Mouse (Mus musculus) kidney, postnatal 4 days (tissue): ENCODE measurements around the gene Itk.

Experiments
- DNase-seq, 2 experiments: peaks; one replicate each; pipeline ENCODE4 v3.0.0; 2021; ENCODE audit warnings: mixed read lengths in 2 of 2

Gene Itk

DNA sequence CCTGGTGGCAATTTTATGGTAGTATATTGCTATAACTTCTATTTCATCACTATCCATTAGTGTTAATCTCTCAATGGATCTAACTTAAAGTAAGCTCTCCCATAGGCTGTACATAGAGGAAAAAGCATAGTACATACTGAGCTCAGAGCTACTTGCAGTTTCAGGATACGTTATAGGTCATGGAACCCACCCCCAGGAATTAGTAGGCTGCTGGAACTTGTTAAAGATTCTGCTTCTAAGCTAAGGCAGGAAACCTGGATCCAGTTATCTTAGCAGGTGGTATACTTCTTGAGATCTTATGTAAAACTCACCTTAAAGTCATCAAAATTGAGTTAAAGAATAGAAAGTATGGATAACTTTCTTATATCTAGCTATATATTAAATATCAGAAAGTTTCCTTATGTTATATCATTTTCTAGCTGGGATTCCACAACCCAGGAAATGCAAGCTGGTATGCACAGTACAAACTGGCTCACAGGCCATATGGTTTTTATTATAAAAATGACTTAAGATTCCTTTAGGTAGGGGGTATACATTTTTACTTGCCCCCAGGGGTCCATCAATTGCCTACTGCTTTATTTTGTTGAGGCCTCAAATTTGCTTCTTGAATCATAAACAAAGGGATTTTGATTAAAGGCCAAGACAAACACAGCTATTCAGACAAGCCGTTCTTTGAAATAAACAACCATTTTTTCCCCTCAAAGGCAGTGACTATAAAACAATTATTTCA lies 39.5 kb downstream of the Itk start:
- DNase-seq, result no peak

- DNase-seq, result no peak
These were observed 40.9 kb downstream of the Itk start for GRCm38 (mm10) chr11:46348416-46348815.

GRCm38 (mm10) chr11:46347756-46348155 lies 41.6 kb downstream of the Itk start:
- DNase-seq, result no peak

GRCm38 (mm10) chr11:46343886-46344546 lies 45.3 kb downstream of the Itk start:
- DNase-seq, result no peak

GRCm38 (mm10) chr11:46341960-46342359 lies 47.4 kb downstream of the Itk start:
- no peak for DNase-seq

DNA sequence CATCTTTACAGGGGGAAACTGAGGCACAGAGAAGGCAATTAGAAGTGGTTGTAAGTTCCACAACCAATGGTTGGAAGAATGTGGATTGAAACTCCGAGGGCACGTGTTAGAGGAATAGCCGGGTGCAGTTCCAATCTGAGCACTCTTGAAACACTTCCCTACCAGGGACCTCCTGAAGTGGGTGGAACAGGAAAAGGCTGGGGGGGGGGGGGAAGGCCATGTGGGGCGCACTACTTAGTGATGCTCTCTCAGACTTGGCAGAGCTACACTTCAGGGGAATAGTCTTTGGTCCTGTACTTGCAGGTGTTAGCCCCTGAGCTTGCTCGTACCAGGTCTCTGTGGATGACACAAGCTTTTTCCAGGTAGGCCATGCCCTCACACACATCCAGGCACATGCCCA lies 53.3 kb downstream of the Itk start:
- DNase-seq, result no peak

DNA sequence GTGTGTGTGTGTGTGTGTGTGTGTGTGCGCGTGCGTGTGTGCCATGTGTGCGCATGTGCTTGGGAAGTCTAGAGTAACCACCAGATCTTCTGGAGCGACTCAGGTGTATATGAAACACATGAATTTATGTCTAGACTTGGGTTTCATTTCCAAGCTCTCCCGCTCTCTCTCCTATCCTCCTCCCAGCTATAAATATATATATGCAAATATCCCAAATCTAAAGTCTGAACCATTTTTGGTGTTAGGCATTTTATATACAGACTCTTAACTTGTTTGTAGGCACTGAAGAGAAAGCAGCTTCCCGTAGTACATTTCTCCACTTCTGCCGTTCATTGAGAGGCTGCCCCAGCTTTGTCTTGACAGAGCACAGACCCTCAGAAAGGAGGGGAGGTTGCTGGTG lies 57.1 kb downstream of the Itk start:
- no peak for DNase-seq

- DNase-seq, result no peak
These were observed 62.9 kb downstream of the Itk start for GRCm38 (mm10) chr11:46326271-46327015.

GRCm38 (mm10) chr11:46321559-46321958 lies 67.8 kb downstream of the Itk start:
- DNase-seq, result no peak

- DNase-seq, result no peak
These were observed 74.8 kb downstream of the Itk start for GRCm38 (mm10) chr11:46314534-46314933.

DNA sequence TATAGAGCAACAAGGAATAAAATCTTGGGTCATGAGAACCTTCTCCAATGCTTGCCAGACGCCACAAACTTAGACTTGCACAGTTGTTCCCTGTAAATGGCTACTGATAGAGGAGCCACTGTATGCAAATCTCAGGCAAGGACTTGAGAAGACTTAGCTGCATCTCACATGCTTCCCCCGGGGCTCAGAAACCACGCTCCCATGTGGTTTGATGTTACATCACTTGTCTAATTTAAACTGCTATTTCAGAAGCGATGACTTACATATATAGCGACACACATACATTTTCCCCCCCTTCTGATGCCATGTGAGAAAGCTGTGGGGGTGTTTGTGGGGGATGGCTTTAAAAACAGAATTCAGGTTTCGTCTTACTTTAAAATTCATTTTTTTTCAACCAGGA lies 75.5 kb downstream of the Itk start:
- DNase-seq, result no peak

DNA sequence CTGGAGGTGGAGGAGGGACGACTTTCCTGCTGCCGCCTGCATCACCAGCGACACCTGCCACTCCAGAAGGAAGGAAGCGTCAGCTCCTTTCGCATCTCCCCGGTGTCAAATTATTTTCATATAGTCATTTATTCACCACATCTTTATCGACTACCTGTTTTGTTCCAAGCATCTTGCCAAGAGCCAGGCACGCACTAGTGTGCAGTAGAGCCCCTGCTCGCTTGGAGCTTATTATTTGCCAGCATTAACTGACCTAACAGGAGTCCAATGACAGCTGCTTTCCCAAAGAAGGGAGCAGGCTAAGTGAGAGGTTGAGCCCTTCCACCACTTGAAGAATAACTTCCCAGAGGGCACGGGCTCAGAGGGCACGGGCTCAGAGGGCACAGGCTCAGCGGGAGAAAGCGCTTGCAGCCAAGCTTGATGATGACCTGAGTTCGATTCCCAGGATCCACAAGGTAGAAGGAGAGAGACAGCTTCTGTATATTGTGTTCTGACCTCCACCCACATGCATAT lies 76.7 kb downstream of the Itk start, which contains the start of gene Cyfip2:
Gene Cyfip2, minus strand, starts transcription at position 337 of the 513 bp plus-strand sequence.
- DNase-seq, result peak in 1 of 2 experiments; percentile 37

DNA sequence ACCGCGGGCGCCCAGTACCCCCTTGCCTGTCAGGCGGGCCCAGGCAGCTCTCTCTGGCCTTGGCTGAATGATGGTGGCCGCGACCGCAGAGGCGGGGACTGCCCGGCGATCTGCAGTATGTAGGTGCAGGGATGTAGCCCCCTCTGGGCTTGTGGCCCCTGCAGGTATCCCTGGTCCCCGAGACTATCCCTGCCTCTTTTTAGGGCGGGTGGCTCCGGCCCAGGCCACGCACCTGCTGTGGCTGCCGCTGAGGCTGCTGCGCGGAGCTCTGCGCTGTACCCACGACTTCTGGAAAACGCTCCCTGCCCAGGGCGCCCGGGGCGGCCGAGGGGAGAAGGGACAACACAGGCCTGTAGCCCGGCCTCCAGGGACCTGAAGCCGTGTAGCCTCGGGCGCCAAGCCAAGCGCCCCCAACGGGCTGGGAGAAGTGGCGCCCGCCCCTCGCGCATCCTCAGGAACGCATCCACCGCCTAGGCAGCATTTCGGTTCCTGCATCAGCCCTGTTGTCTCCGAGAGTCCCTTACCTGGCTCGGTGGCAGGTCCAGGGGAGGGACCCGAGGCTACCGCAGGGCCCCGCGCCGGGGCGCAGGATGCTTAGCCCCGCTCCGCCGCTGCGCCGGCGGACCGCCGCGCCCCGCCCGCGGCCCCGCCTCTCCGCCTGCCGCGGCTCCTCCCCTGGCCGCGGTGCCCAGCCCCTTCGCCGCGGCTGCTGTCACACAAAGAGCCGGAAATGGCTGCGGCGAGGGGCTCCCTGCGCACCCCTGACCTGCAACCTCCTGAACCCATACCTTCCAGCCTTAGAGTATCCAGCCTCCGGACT lies 77.4 kb downstream of the Itk start:
- DNase-seq, result peak; percentile 59 to 73

DNA sequence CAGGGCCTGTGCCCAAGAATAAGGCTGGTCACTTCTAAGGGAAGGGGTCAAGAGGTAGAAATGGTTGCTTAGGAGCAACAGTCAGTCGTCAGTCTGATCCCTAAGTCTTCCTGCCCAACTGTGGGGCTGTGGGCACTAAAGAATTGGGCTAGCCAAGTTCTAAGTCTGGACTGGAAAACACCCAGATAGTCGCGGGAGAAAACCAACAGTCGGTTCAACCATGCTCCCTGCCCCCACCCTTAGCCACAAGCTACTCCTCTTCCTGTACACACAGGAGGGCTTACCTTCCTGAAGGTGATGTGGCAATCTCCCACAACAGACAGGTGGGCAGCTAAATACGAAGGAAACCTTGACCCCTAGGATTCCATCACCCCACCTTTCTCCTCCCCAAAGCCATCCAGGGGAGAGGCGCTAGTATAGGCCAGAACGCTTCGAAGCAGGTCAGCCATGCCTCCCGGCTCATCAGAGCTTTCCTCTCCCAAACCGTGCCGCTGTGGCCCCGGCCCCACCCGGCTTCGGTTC lies 78.1 kb downstream of the Itk start:
- DNase-seq, result no peak

GRCm38 (mm10) chr11:46310647-46311063 lies 78.7 kb downstream of the Itk start:
- no peak for DNase-seq

- DNase-seq, result no peak
These were observed 79.3 kb downstream of the Itk start for GRCm38 (mm10) chr11:46309808-46310555.

DNA sequence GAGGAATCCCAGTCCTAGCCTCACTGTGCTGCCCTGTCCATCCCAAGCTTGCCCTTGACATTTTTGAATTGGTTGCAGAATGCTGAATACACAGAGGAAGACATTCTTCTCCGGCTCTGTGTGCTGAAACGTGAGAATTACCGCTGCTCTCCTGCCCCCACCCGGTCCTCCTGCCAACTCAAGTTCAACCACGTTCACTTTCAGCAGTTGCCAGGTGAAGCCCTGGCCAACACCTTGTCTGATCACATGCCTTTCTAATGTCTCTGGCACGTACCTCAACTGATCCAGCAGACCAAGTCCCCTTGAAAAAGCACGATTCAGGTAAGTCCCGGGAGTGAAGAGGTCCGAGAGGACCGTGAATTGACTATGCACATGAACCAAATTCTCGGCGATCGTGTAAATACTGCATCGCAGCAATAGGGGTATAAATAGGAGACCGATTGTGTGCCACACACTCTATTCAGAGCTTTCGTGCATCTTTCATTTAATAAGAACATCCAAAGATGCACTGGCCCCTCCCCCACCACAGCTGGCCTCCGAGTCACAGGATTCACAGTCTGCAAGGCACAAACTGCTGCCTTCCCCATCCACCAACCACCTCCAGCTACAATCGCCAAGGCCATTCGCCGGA lies 80.1 kb downstream of the Itk start:
- DNase-seq, result no peak

DNA sequence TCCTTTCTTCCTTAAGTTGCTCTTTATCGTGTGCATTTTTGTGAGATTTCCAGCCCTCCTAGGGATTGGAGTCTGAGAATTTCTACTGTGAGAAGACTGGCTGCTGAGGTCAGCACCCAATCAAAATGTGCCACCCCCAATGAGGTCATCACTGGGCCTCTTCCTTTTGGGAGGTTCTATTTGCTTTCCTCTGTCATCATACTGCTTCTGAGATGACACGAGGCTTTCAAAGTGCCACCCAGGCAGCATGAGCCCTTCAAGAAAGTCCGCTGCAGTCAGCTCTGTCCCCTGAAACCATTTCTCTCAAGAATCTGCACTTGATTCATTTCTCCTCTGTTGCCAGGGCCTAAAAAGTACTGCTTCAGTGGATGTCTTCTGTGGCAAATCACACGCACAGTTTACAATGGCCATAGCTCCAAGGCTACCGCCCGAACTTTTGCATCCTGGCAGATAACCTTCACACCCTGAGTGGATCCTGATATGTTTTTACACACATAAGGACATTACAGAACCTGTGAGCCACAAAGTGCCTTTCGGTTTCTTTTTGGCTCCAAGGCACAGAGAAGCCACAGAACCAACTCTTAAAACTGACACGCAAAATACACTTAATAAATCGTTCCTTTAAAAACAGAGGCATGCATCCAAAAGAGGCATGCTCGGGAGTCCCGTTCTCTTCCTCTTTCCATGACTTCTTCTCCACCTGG lies 80.9 kb downstream of the Itk start:
- no peak for DNase-seq

- no peak for DNase-seq
These were observed 81.5 kb downstream of the Itk start for GRCm38 (mm10) chr11:46307768-46308167.

DNA sequence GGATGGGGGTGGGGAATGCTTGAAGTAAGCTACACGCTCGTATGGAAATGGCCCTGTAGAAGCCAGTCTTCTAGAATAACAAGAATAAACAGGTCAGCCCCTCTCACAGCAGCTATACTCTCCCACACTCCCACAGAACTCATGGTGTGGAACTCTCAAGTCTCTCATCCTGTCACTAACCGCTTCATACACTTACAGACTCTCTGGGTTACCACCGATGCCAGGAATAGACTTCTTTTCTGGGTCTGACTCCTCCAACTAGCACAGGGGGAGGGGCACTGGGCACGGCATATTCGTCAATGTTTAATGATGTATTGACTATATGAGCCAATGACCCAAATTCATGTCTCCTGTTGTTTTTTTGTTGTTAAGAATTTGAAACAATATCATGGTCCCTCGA lies 82.5 kb downstream of the Itk start:
- DNase-seq, result no peak
